Mouse (Mus musculus): ENCODE results near the gene Ascl2.

The Ascl2 gene

DNA sequence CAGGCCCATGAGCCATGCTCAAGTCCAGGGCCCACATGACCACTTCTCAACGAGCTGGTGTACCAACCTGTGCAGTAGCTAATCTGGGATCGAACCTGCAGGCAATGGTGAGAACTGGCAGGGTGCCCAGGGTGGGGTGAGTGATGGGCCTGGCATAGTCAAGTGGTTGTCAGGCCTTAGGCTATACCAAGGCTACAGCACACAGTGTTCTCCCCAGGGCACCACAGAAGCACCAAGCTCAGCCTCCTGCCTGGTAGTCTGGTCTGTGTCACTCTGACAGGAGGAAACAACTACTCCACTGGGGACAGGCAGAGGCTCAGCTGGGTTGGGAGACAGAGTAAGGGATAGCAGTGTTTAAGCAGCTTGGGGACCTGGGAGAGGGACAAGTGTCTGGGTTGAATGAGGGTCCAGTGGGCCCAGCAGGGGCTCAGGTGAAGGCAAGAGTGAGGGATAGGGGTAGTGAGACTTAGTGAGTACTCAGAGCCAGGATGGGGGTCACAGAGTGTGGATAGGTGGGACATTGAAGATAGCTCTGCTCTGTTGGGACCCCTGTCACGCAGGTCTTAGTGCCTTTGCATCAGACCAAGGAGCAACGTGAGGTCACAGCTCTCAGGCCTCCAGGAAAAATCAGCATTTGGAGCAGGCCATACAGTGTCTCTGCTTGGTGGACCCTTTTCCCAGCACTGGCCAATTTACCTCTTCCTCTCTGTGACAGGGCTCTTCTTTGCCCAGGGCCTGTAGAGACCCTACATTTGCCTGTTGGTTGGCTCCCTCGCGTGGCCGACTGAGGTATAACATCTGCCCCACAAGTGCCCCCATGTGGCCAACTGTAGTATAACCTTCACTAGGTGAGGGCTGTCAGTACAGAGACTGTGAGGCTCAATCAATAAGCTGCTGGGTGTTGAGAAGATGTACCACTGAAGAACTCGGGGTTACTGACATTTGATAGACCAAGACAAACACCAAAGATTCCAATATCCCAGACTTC lies 50.1 kb downstream of the Ascl2 start:
- peak; percentile 56 for DNase-seq (ENCODE audit: low read depth, low spot score)

DNA sequence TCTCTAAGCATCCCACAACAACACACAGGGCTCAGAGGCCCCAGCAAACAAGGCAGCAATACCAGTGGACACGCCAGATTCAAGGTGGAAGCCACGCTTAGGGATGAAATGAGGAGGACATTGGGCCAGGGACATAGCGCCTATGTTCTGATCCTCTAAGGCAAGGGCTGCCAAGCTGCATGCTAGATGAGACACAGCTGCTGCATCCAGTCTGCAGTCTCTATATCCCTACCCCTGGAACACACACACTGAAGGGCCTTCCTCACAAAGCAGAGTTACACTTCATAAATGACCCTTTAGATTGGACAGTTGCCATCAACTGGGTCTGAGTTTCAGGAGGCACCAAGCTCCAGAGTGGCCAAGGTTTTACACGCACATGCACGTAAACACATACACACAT lies 51.4 kb downstream of the Ascl2 start:
- no peak for DNase-seq (ENCODE audit: low read depth, low spot score)

Measured in c-Kit-negative CD71-positive TER-119-positive erythroid progenitor cells, embryonic 14.5 days (primary cell).